Mouse (Mus musculus) CH12.LX (cell line): ENCODE data around the gene Zcchc3. TPM values are rescaled to one million over a fixed set of nuclear protein-coding genes. Genes with fewer than 3 reads are reported as not detected.

Source experiments
- DNase-seq: peaks from one replicate; pipeline ENCODE4 v3.0.0-alpha.2; 2013; ENCODE audit errors: extremely low read depth
- H3K27ac ChIP-seq: 2 replicates; pipeline ENCODE4 v1.5.1; 2012; ENCODE audit warnings: low read depth, mild to moderate bottlenecking, control low read depth, moderate library complexity; ENCODE audit not compliant: insufficient read depth
- H3K27me3 ChIP-seq: replicated peaks from 2 replicates; pipeline ENCODE3; 2012; ENCODE audit warnings: inconsistent platforms
- H3K36me3 ChIP-seq, 2 experiments: replicated peaks in 1 of 2; 2 replicates each; pipeline versions ENCODE3 to v1.6.1; 2012; ENCODE audit warnings: inconsistent platforms in 1 of 2, low read length in 1 of 2, mild to moderate bottlenecking in 1 of 2, mixed read lengths in 1 of 2, moderate library complexity in 1 of 2; ENCODE audit not compliant: control insufficient read depth in 1 of 2, insufficient read depth in 1 of 2
- H3K4me1 ChIP-seq, 2 experiments: 2 replicates each; pipeline ENCODE4 v1.6.1; 2012; ENCODE audit warnings: inconsistent platforms in 1 of 2, moderate library complexity in 1 of 2; ENCODE audit not compliant: insufficient read depth in 2 of 2, control insufficient read depth in 1 of 2
- H3K4me2 ChIP-seq: 2 replicates; pipeline ENCODE4 v1.6.1; 2012; ENCODE audit warnings: low read depth, mild to moderate bottlenecking, control low read depth; ENCODE audit not compliant: poor library complexity, insufficient read depth, severe bottlenecking
- H3K4me3 ChIP-seq, 3 experiments: fragments of 150-350 bp in 1 of 3; sonication (generic) in 1 of 3; replicated peaks in 1 of 3; 2 replicates each; pipeline versions ENCODE3 to v1.5.1; 2011 to 2012; ENCODE audit warnings: low read depth in 2 of 3, low read length in 2 of 3, mild to moderate bottlenecking in 2 of 3, moderate library complexity in 2 of 3, control low read depth in 1 of 3, improper control_type of control experiment in 1 of 3, inconsistent platforms in 1 of 3, mixed read lengths in 1 of 3; ENCODE audit not compliant: poor library complexity in 1 of 3
- H3K79me2 ChIP-seq: replicated peaks from 2 replicates; pipeline ENCODE4 v1.6.1; 2012; ENCODE audit warnings: mild to moderate bottlenecking, moderate library complexity; ENCODE audit not compliant: control insufficient read depth, poor library complexity, insufficient read depth, severe bottlenecking; ENCODE audit errors: extremely low read depth
- H3K9ac ChIP-seq: 2 replicates; pipeline ENCODE4 v1.6.1; 2012; ENCODE audit warnings: low read depth, mild to moderate bottlenecking, control low read depth, moderate library complexity; ENCODE audit not compliant: insufficient read depth
- H3K9me3 ChIP-seq: replicated peaks from 2 replicates; pipeline ENCODE3; 2012; ENCODE audit warnings: low read length, inconsistent platforms, mixed read lengths
- BHLHE40 ChIP-seq: IDR thresholded peaks from 2 replicates; pipeline ENCODE4 v1.6.1; 2011; ENCODE audit warnings: mild to moderate bottlenecking, low read depth, low read length, improper control_type of control experiment
- CHD1 ChIP-seq: IDR thresholded peaks from 2 replicates; pipeline ENCODE4 v1.6.1; 2012; ENCODE audit warnings: low read depth, low read length, improper control_type of control experiment, inconsistent platforms
- CHD2 ChIP-seq: IDR thresholded peaks from 2 replicates; pipeline ENCODE4 v1.6.1; 2011; ENCODE audit warnings: low read length, improper control_type of control experiment
- E2F4 ChIP-seq: IDR thresholded peaks from 2 replicates; pipeline ENCODE4 v1.6.1; 2011; ENCODE audit warnings: low read depth, low read length, improper control_type of control experiment; ENCODE audit not compliant: insufficient replicate concordance
- ELF1 ChIP-seq: IDR thresholded peaks from 2 replicates; pipeline ENCODE4 v1.6.1; 2014; ENCODE audit warnings: low read depth, mild to moderate bottlenecking, inconsistent platforms, low read length, improper control_type of control experiment
- EP300 ChIP-seq: IDR thresholded peaks from 2 replicates; pipeline ENCODE4 v1.6.1; 2011; ENCODE audit warnings: low read length, improper control_type of control experiment
- IRF4 ChIP-seq: IDR thresholded peaks from 2 replicates; pipeline ENCODE4 v1.6.1; 2014; ENCODE audit warnings: low read depth, mild to moderate bottlenecking, inconsistent platforms, low read length, improper control_type of control experiment
- JUN ChIP-seq: IDR thresholded peaks from 2 replicates; pipeline ENCODE4 v1.6.1; 2011; ENCODE audit warnings: low read depth, mild to moderate bottlenecking, low read length, improper control_type of control experiment, moderate library complexity; ENCODE audit not compliant: insufficient read depth
- KAT2A ChIP-seq: IDR thresholded peaks from 2 replicates; pipeline ENCODE4 v1.6.1; 2012; ENCODE audit warnings: low read length, improper control_type of control experiment, inconsistent platforms; ENCODE audit not compliant: insufficient replicate concordance
- MYC ChIP-seq: IDR thresholded peaks from 2 replicates; pipeline ENCODE4 v1.6.1; 2011; ENCODE audit warnings: low read depth, mild to moderate bottlenecking, improper control_type of control experiment, low read length
- NELFE ChIP-seq: IDR thresholded peaks from 2 replicates; pipeline ENCODE4 v1.6.1; 2011; ENCODE audit warnings: low read depth, low read length, improper control_type of control experiment
- POLR2A ChIP-seq: IDR thresholded peaks from 2 replicates; pipeline ENCODE4 v1.6.1; 2011; ENCODE audit warnings: low read depth, mild to moderate bottlenecking, improper control_type of control experiment, low read length
- RCOR1 ChIP-seq: conservative IDR thresholded peaks from 2 replicates; pipeline ENCODE4 v1.6.1; 2012; ENCODE audit warnings: low read depth, mild to moderate bottlenecking, inconsistent platforms, low read length, improper control_type of control experiment
- SIN3A ChIP-seq: IDR thresholded peaks from 2 replicates; pipeline ENCODE4 v1.6.1; 2012; ENCODE audit warnings: low read length, improper control_type of control experiment, inconsistent platforms
- SMC3 ChIP-seq: IDR thresholded peaks from 2 replicates; pipeline ENCODE4 v1.6.1; 2011; ENCODE audit warnings: low read depth, low read length, improper control_type of control experiment
- TCF12 ChIP-seq: IDR thresholded peaks from 2 replicates; pipeline ENCODE4 v1.6.1; 2014; ENCODE audit warnings: low read depth, mild to moderate bottlenecking, inconsistent platforms, low read length, improper control_type of control experiment
- UBTF ChIP-seq: IDR thresholded peaks from 2 replicates; pipeline ENCODE4 v1.6.1; 2012; ENCODE audit warnings: low read depth, mild to moderate bottlenecking, inconsistent platforms, low read length, improper control_type of control experiment, moderate library complexity
- USF1 ChIP-seq: IDR thresholded peaks from 2 replicates; pipeline ENCODE4 v1.6.1; 2014; ENCODE audit warnings: low read depth, mild to moderate bottlenecking, inconsistent platforms, low read length, improper control_type of control experiment
- USF2 ChIP-seq: conservative IDR thresholded peaks from 2 replicates; pipeline ENCODE4 v1.6.1; 2011; ENCODE audit warnings: low read depth, low read length, improper control_type of control experiment
- ZC3H11A ChIP-seq: IDR thresholded peaks from 2 replicates; pipeline ENCODE4 v1.6.1; 2012; ENCODE audit warnings: low read depth, mild to moderate bottlenecking, inconsistent platforms, low read length, improper control_type of control experiment
- ZMIZ1 ChIP-seq: IDR thresholded peaks from 2 replicates; pipeline ENCODE4 v1.6.1; 2012; ENCODE audit warnings: low read depth, mild to moderate bottlenecking, inconsistent platforms, low read length, improper control_type of control experiment
- ZNF384 ChIP-seq: IDR thresholded peaks from 2 replicates; pipeline ENCODE4 v1.6.1; 2012; ENCODE audit warnings: low read depth, low read length, improper control_type of control experiment, inconsistent platforms
- dilution Hi-C: fragments of 300-500 bp; cut with MboI; formaldehyde crosslinking; loops from 2 replicates; pipeline ENCODE4 v1.14.3; 2020; ENCODE audit warnings: low sequenced_read_pairs; ENCODE audit not compliant: extremely low pct_unique_long_range_greater_than_20kb, extremely low pct_ligation_motif_present
- in situ Hi-C: fragments of 300-500 bp; cut with MboI; formaldehyde crosslinking; loops from 3 replicates; pipeline ENCODE4 v1.14.3; 2019; ENCODE audit warnings: low sequenced_read_pairs, low pct_ligation_motif_present, low pct_unique_long_range_greater_than_20kb, mixed read lengths
- polyA plus RNA-seq: library from polyadenylated mRNA; unstranded; fragments of >175 nt; gene quantifications from 2 replicates; pipeline ENCODE4 v1.2.1, GENCODE M21; 2012; ENCODE audit warnings: low read depth; ENCODE audit not compliant: insufficient read length
- total RNA-seq, 2 experiments: library from RNA; depleted of rRNA; stranded (reverse); fragments of 300-350 nt in 1 of 2; fragments of >200 nt in 1 of 2; gene quantifications; 2 replicates each; pipeline ENCODE4 v1.2.3; 2012 to 2014

The Zcchc3 gene
- total and polyA plus RNA-seq, 3 experiments = not detected

DNA sequence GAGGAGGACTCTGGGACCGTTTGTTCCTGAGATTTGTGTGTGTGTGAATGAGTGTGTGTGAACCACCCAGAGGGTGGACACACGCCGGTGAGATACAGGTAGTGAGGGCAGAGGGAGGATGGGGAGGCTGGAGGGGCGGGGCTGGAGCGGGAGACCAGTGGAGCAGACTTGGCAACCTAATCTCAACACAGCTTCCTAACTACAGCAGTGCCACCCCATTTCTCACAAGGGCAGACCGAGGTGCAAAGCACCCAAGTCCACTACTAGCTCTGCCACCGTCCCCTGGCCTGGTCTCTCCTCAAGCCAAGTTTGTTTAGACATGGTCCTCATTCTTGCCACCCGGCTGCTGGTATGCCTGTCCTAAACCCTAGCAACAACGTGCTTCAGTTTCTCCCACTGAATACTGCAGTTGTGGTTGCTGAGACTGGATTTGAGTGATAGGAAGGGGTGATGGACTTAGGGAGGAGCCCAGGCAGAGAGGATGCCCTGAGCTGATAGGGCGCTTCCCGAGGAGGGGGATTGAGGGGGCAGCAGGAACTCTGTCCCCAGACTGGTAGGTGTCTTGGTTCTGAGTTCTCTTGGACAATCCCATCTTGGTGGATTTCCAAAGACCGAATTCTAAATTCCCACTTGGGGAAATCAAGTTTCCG lies 19.4 kb downstream of the Zcchc3 start:
- TF ChIP-seq ZNF384 = no peak
- no peak for TF ChIP-seq UBTF
- TF ChIP-seq BHLHE40 = no peak
- no peak for TF ChIP-seq JUN
- TF ChIP-seq CHD1 = no peak
- TF ChIP-seq USF2 = no peak
- no peak for TF ChIP-seq ELF1
- no peak for TF ChIP-seq ZMIZ1
- TF ChIP-seq MYC = no peak
- no peak for TF ChIP-seq RCOR1
- TF ChIP-seq POLR2A = no peak
- TF ChIP-seq KAT2A = no peak
- TF ChIP-seq E2F4 = no peak
- no peak for TF ChIP-seq SIN3A
- TF ChIP-seq TCF12 = no peak
- TF ChIP-seq, all 38 proteins: peak for 0
- in situ Hi-C loops = no loop called here

DNA sequence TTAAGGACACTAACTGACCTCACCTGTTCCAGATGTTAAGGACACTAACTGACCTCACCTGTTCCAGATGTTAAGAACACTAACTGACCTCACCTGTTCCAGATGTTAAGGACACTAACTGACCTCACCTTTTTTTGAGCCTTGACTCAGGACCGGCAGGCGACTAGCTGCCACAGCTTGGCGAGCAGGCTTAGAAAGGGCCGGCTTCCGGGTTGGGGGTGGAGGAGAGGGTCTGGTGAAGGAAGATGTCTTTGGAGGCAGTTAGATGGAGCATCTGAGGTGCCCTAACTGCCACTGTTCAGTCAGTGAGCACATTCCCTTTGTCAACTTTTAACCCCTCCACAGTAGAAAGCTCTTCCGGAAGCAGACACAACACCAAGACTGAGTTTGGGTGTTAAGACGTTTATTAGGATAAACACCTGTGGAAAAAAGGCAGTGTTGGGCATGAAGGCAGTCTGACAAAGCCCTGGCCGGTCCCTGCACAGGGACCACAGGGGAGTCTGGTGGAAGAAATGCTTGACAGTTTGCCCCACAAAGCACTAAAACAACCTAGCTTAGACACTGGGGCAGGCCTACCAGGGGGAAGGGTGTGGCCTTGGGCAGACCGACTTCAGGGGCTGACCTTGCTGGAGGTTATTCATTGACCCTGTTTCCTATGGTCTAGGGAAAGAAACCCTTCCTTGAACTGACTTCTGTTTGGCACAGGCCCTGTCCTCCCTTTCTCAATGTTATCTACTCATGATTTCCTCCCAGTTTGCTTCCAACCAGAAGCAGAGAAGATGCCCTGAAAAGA lies 21.4 kb downstream of the Zcchc3 start:
- TF ChIP-seq NELFE (no peak), EP300 (no peak), USF1 (no peak), ZC3H11A (no peak), SMC3 (no peak), IRF4 (no peak), POLR2A (no peak), CHD2 (no peak)
- in situ Hi-C loops = no loop called here
- H3K27me3 ChIP-seq = peaks cover 10% of the 10 kb centered on the region
- dilution Hi-C loops = no loop called here
- DNase-seq = no peak
- no peak overlapping the region for H3K9ac ChIP-seq
- H3K36me3 ChIP-seq = no peaks in the 10 kb centered on the region
- H3K4me2 ChIP-seq = no peak overlapping the region
- H3K27ac ChIP-seq = no peak overlapping the region
- H3K79me2 ChIP-seq = no peaks in the 10 kb centered on the region
- H3K4me3 ChIP-seq = no peak overlapping the region
- peaks cover 0 to 2% of the 10 kb centered on the region in 2 experiments; a peak in 1 of 4 replicates for H3K4me1 ChIP-seq
- peaks cover 27% of the 10 kb centered on the region for H3K9me3 ChIP-seq

More for the DNA sequence above, 19.4 kb downstream of the Zcchc3 start:
- Histone ChIP-seq H3K79me2 (no peaks in the 10 kb centered on the region), H3K27me3 (peaks cover 20% of the 10 kb centered on the region), H3K4me3 (no peak overlapping the region), H3K4me1 (peaks cover 0 to 2% of the 10 kb centered on the region in 2 experiments; a peak in 1 of 4 replicates), H3K27ac (no peak overlapping the region), H3K36me3 (no peaks in the 10 kb centered on the region), H3K4me2 (no peak overlapping the region), H3K9me3 (peaks cover 34% of the 10 kb centered on the region), H3K9ac (no peak overlapping the region)
- dilution Hi-C loops = no loop called here
- no peak for DNase-seq
